Mouse (Mus musculus) bone marrow macrophage, adult 2 months (primary cell): Measurements from ENCODE around the gene Apbb2. TPM values are rescaled to one million over a fixed set of nuclear protein-coding genes. Genes with fewer than 3 reads are reported as not detected.

ENCODE experiments used
- H3K27ac ChIP-seq: 2 replicates; pipeline ENCODE4 v1.5.1; 2012; ENCODE audit warnings: low read depth, low read length; ENCODE audit not compliant: insufficient read depth
- H3K4me1 ChIP-seq: 2 replicates; pipeline ENCODE4 v1.6.1; 2012; ENCODE audit warnings: low read length; ENCODE audit not compliant: control insufficient read depth, insufficient read depth
- H3K4me3 ChIP-seq: 2 replicates; pipeline ENCODE4 v1.5.1; 2012; ENCODE audit warnings: mild to moderate bottlenecking, low read length, moderate library complexity; ENCODE audit not compliant: insufficient read depth
- CTCF ChIP-seq: IDR thresholded peaks from 2 replicates; pipeline ENCODE4 v1.5.1; 2012; ENCODE audit warnings: low read depth, mild to moderate bottlenecking, low read length, moderate library complexity
- POLR2A ChIP-seq: IDR thresholded peaks from 2 replicates; pipeline ENCODE4 v1.6.1; 2012; ENCODE audit warnings: mild to moderate bottlenecking, low read depth, low read length, borderline replicate concordance
- polyA plus RNA-seq: library from polyadenylated mRNA; stranded (reverse); fragments of >200 nt; gene quantifications from 2 replicates; pipeline ENCODE4 v1.2.4, GENCODE M21; 2012; ENCODE audit not compliant: missing spikeins, insufficient read depth, insufficient read length

The Apbb2 gene
- polyA plus RNA-seq, 1 experiment: 22.5 TPM

- Histone ChIP-seq H3K27ac (no peak overlapping the region), H3K4me3 (no peak overlapping the region), H3K4me1 (peaks cover 29% of the 10 kb centered on the region)
- TF ChIP-seq POLR2A: no peak
- no peak for TF ChIP-seq CTCF
These were observed 60.5 kb downstream of the Apbb2 start for GRCm38 (mm10) chr5:66558094-66558493.

DNA sequence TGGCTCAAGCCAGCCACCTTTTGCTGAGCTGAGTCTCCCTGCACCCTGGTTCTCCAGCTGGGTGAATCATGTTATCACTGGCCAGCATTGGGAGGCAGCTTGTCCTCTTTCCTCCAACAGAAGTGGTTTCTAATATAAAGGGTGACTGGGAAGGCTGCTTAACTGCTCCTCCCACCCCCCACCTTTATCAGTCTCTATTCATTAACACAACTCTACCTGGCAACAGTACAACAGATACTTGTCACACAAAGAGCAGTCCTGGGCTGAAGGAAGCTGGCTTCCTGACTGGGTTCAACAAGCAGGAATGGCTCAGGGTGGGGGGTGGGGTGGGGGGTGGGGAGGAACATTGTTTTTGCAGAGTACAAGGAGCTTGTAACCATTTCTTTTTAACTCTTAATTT, 64.7 kb downstream of the Apbb2 start:
- H3K4me3 ChIP-seq: no peak overlapping the region
- TF ChIP-seq POLR2A (no peak), CTCF (no peak)
- peaks cover 14% of the 10 kb centered on the region for H3K4me1 ChIP-seq
- H3K27ac ChIP-seq: no peak overlapping the region

- H3K4me3 ChIP-seq: no peak overlapping the region
- no peak for TF ChIP-seq CTCF
- no peak overlapping the region for H3K27ac ChIP-seq
- H3K4me1 ChIP-seq: peaks cover 16% of the 10 kb centered on the region
These were observed 66.3 kb downstream of the Apbb2 start for GRCm38 (mm10) chr5:66552246-66552645.

DNA sequence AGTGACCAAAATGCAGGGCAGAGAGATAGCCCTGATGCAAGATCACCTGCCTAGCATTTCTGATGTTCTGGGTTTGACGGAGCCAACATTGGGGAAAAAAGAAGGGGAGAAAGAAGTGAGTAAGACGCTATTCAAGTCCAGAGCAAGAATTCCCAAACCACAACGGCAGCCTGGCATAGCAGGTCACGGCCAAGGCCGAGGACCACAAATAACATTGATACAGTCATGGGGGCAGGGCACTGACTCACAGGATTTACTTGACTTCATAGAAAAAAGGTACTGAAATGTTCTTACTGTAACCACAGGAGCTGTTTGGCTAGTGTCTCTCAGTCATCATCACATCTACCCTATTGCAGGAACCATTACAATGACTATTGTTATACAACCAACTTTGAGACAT, 68.3 kb downstream of the Apbb2 start:
- TF ChIP-seq POLR2A (no peak), CTCF (no peak)
- Histone ChIP-seq H3K4me3 (no peak overlapping the region), H3K4me1 (peaks cover 17% of the 10 kb centered on the region), H3K27ac (no peak overlapping the region)

DNA sequence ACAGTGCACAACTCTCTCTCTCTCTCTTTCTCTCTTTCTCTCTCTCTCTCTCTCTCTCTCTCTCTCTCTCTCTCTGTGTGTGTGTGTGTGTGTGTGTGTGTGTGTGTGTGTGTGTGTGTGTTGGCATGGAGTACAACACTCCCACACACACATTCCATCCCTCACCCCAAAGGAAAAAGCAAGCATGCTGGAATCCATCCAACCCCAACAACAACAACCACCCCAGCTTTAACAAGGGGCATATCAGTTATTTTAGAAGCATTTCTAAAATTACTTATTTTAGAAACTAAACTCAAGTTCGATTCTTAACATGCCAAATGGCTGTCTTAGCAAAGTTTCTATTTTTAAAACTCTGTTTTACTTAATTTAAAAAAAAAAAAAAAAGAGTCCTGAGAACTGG, 68.9 kb downstream of the Apbb2 start:
- H3K4me1 ChIP-seq: peaks cover 17% of the 10 kb centered on the region
- H3K4me3 ChIP-seq: no peak overlapping the region
- no peak overlapping the region for H3K27ac ChIP-seq
- TF ChIP-seq CTCF: no peak
- TF ChIP-seq POLR2A: no peak

- TF ChIP-seq CTCF (no peak), POLR2A (no peak)
- H3K4me1 ChIP-seq: peaks cover 31% of the 10 kb centered on the region
- H3K27ac ChIP-seq: no peak overlapping the region
- H3K4me3 ChIP-seq: no peak overlapping the region
These were observed 71.5 kb downstream of the Apbb2 start for GRCm38 (mm10) chr5:66546969-66547511.

DNA sequence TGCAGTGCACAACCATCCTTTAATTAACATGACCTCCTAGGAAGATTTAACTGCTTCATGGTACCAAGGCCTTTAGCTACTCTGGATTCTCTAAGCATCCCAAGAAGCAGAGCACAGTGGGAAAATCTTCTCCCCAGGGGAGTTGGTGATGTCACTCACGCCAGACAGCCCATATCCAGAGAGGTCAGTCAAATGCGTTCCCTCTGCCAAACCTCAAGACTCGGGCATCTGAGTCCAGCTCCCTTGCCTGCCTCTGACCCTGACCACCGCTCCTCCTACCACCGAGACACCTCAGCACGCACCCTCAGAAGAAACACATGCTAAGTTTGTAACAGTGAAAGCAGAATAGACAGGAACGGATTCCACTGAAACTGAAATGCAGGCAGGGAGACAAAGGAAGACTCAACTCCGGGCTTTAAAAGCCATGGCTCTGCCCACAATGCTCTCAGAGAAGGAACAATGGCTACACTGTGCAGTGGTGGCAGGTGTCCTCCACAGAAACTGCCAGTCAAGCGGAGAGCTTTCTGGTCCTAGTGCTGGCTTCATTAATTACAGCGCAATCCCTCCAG, 72.9 kb downstream of the Apbb2 start:
- Histone ChIP-seq H3K27ac (no peak overlapping the region), H3K4me3 (no peak overlapping the region), H3K4me1 (peaks cover 33% of the 10 kb centered on the region)
- TF ChIP-seq POLR2A: no peak
- TF ChIP-seq CTCF: no peak

- Histone ChIP-seq H3K27ac (no peak overlapping the region), H3K4me3 (no peak overlapping the region), H3K4me1 (peaks cover 33% of the 10 kb centered on the region)
- TF ChIP-seq CTCF (no peak), POLR2A (no peak)
These were observed 74.8 kb downstream of the Apbb2 start for GRCm38 (mm10) chr5:66543761-66544160.

DNA sequence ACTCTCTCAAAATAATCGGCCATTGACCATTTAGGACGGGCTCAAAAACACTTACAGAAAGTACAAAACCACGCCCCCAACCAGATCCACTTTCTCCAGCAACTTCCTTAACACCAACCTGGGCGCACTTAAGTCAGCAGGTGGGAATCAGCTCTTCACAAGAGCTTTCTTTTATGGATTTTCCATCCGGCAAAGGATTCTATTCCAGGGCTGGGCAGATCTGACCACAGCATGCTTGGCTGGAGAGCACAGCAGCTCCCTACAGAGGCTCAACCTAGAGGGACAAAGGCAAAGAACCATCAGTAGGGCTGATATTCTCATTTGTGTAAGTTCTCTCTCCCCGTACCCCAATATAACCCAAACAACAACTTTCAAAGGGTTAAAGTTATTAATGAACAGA, 75.2 kb downstream of the Apbb2 start:
- H3K4me1 ChIP-seq: peaks cover 33% of the 10 kb centered on the region
- TF ChIP-seq CTCF (no peak), POLR2A (no peak)
- H3K27ac ChIP-seq: no peak overlapping the region
- no peak overlapping the region for H3K4me3 ChIP-seq

DNA sequence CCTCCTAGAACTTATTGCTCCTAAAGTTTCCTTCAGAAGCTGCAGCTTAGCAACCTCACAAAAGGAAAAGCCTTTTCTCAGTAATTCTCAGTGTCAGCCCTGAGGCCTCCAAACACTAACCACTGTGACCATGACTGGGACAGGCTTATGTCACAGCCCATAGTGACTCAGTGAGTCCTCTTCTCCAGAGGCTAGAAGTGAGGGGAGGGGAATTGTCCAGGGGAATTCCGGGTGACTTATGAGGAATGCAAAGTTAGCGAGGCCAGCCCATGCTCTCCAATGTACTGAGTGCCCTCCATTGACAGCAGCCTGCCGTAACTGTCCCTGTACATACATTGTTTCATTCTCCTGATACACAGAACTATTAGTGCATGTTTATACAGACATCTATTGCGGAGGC, 76.1 kb downstream of the Apbb2 start:
- Histone ChIP-seq H3K27ac (no peak overlapping the region), H3K4me1 (peaks cover 33% of the 10 kb centered on the region), H3K4me3 (no peak overlapping the region)
- TF ChIP-seq POLR2A (no peak), CTCF (no peak)
